Mouse (Mus musculus) NIH3T3 (cell line): ENCODE results near the gene Ajm1.

Experiments
- DNase-seq: peaks from one replicate; pipeline ENCODE4 v3.0.0-alpha.2; 2012; ENCODE audit warnings: low read depth

The Ajm1 gene

GRCm38 (mm10) chr2:25581294-25581864 lies at the start of gene Ajm1:
Gene Ajm1 (minus strand): TSS chr2:25581757.
- peak; percentile 85 for DNase-seq

DNA sequence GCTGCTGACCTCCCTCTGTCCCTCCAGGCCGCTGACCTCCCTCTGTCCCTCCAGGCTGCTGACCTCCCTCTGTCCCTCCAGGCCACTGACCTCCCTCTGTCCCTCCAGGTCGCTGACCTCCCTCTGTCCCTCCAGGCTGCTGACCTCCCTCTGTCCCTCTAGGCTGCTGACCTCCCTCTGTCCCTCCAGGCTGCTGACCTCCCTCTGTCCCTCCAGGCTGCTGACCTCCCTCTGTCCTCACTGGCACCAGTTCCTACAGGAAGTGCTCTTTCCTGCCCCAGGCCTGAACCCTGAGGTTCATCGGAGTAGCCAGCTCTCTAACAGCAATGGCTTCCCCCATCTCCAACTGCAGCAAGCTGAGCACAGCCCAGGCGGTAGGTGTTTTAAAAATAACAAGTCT lies 47.2 kb upstream of the Ajm1 start:
- DNase-seq = no peak

- no peak for DNase-seq
These were observed 46.3 kb upstream of the Ajm1 start, which contains the start of gene Fcna for GRCm38 (mm10) chr2:25627811-25628210. Gene Fcna (minus strand): TSS chr2:25628030.

- DNase-seq = no peak
These were observed 44.4 kb upstream of the Ajm1 start for GRCm38 (mm10) chr2:25625986-25626385.

- peak; percentile 91 for DNase-seq
These were observed 40.0 kb upstream of the Ajm1 start, which contains the start of gene Tmem141 for GRCm38 (mm10) chr2:25621229-25622200. Gene Tmem141 (minus strand): TSS chr2:25622005.

DNA sequence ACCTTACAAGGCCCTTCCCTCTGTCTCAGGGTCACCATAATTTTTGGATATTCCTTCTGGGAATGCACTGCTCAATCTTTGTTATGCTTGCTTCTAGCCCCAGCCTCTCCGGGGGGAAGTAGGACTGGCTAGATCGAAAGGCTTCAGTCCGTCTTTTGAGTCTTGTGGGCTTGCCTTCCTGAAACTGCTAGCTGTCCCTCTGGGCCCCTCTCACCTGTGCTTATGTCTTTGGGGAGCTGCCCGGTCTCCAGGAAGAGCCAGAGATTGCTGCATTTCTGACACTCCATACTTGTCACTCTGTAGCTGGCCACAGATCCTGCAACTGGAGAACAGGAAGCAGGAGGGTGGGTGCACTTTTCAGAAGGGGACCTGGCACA lies 39.3 kb upstream of the Ajm1 start:
- DNase-seq = no peak

GRCm38 (mm10) chr2:25620386-25620785 lies 38.8 kb upstream of the Ajm1 start:
- DNase-seq = no peak

GRCm38 (mm10) chr2:25617578-25617977 lies 36.0 kb upstream of the Ajm1 start, which contains the start of gene Ccdc183:
Gene Ccdc183 (minus strand): TSS chr2:25617678.
- no peak for DNase-seq

DNA sequence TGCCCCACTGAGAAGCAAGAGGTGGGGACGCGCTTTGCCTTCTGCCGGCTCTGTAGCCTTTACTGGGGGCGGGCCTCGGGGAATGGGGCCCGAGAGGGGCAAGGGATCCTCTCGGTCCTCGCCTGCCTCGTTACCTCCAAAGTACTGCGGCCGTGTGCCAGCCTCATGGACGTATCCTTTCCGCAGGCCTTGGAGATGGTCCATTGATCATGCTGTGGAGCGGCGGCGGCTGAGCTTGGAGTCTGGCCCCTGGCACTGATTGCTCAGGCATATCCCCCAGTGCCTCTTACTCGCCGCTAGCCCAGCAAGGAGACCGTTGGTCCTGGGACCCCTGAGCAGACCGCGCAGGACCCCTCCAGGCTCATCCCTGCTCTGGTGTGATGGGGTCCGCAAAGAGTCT lies 34.8 kb upstream of the Ajm1 start:
- no peak for DNase-seq

- no peak for DNase-seq
These were observed 27.1 kb upstream of the Ajm1 start for GRCm38 (mm10) chr2:25608671-25609070.

GRCm38 (mm10) chr2:25607761-25608622 lies 26.4 kb upstream of the Ajm1 start, which contains the start of gene Rabl6:
Gene Rabl6 (minus strand): TSS chr2:25608521.
- peak; percentile 96 for DNase-seq

- no peak for DNase-seq
These were observed 21.0 kb upstream of the Ajm1 start for GRCm38 (mm10) chr2:25602526-25602925.

DNA sequence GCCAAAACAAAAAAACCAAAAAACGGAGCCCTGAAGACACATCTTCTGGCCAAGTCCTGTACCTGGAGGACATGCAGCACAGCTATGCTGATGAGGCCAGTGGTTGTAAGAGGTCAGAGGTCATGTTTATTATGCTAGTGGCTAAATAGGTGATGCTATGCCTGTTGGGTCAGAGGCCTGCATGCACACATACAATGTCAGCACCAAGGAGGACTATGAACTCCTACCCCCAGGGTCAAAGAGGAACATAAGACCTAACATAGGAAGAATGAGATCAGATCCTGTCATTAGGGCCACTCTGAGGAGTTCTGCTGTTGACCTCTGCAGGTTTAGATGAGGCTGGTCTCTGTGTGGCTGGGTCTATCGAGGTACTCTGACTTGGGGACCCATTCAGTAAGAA lies 18.5 kb upstream of the Ajm1 start:
- no peak for DNase-seq

DNA sequence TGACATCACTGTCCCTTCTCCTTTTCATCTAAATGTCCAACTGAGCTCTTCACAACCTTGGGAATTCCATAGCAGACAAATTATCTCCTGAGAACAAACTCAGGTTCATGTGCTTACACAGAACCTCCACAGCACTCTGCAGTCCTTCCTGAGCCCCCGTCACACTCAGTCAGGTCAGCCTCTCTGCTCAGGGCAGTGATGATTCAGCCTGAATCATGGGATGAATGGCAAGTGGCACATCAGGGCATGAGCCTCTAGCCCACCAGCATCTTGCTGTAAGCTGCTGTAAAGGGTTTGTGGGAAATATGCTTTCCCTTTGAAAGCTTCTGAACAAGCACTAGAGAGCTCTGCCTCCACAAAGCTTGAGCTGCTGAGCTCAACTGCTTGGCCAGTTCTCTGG lies 17.2 kb upstream of the Ajm1 start:
- peak; percentile 18 for DNase-seq

GRCm38 (mm10) chr2:25596765-25597510 lies 15.4 kb upstream of the Ajm1 start:
- DNase-seq = no peak

DNA sequence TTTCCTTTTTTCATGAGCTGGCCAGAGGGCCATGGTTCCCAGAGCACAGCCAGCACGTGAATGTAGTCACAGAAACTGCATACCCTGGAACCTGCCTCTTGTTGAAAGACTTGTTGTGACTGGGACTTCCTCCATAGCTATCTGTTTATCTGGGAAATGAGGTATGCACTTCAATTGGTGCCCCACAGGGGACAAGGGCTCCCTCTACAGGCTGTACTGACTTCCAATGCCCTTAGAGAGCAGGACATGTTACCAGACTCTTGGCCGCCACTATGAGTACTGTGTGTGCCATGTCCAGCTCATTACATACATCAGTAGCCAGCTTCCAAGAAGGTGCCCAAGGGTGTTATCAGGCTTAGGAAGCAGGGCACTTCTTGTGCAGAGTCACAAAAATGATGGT lies 10.3 kb upstream of the Ajm1 start:
- peak; percentile 57 for DNase-seq

GRCm38 (mm10) chr2:25588227-25588907 lies 6.8 kb upstream of the Ajm1 start:
- DNase-seq = no peak

- DNase-seq = no peak
These were observed 5.7 kb upstream of the Ajm1 start for GRCm38 (mm10) chr2:25587290-25587689.

DNA sequence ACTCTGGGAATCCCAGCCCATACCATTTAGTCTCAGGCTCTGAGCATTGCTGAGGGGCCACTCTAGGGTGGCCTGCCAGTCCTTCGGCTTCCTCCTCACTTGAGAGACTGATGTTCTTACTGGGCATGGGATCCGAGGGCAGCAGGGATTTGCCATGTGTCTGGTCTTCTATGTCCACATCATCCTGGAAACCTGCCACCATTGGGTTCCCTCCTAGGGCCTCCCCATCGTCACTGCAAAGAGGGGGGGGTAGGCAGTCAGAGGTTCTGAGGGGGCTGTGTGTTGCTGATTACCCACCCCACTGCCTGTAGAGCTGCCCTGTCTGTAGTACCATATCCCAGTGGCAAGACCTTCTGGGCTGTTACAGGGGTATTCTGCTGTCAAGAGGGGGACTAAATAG lies 4.0 kb upstream of the Ajm1 start:
- DNase-seq = no peak

DNA sequence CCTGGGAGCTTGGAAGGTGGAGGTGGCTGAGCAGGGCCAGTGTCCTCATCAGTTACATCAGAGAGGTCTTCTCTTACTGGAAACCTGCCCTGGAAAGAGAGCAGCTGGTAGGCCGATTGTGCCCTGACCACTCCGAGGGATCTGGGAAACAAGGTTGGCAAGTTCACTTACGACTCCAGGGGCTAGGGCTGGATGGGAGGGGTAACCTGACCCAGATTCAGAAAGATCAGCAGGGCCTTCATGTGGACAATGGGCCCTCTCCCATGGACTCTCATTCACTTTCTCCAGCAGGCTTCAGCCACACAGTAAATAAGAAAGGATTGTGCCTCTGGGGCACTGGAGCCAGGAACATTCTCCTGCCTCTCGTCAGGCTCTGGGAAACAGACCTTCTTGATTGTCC lies 3.3 kb upstream of the Ajm1 start:
- no peak for DNase-seq

DNA sequence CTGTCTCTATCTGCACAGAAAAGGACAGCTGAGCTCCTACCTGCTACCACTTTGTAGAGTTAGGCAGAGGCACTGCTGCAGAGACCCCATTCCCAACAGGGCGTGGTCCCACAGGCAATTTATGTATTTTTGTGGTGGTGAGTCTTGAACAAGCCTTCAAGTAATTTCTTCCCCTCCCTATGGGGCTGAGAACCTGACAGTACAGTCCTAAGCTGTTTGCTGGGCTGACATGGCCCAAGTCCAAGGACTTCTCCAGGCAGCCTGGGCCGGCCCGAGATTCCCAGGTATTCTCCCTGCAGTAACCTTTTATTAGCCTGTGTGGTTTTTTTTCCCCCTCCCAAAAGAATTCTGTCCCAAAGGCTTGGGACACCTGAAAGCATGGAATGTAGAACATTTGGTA lies 2.6 kb upstream of the Ajm1 start:
- DNase-seq = no peak
